Mouse (Mus musculus): ENCODE measurements at regions not wholly inside any gene's neighbourhood (a gene's known extent, or its start where the extent isn't known, plus 50 kb on each side); places are given as distances from the start of the nearest gene placed in this dataset.
A peak's percentile ranks its signal among the peaks of the same experiment; 100 is the strongest.

GRCm38 (mm10) chr1:148924506-148924905 is 1036.6 kb downstream of the Pla2g4a start:
- no peaks in the 10 kb centered on the region for H3K36me3 ChIP-seq (ENCODE audit: control insufficient read depth, insufficient read depth)
- ATAC-seq (ENCODE audit: low read depth), result no peak
- no peaks in the 10 kb centered on the region for H3K4me1 ChIP-seq (ENCODE audit: control insufficient read depth, low read depth, low read length)
- H3K4me2 ChIP-seq (ENCODE audit: low read depth, low read length), result no peak overlapping the region
- H3K4me3 ChIP-seq (ENCODE audit: low read depth, low read length), result no peak overlapping the region
- H3K27me3 ChIP-seq (ENCODE audit: control insufficient read depth, insufficient read depth, low read depth, low read length), result no peaks in the 10 kb centered on the region
- no peak overlapping the region for H3K9ac ChIP-seq (ENCODE audit: low read depth, low read length)
- no peaks in the 10 kb centered on the region for H3K9me3 ChIP-seq (replicated peaks; ENCODE audit: control insufficient read depth, low read length)
- H3K27ac ChIP-seq (ENCODE audit: low read length), result no peak overlapping the region
- 46% methylated on average over 2 of the region's 2 CpGs for WGBS (ENCODE audit: insufficient replicate concordance)

GRCm38 (mm10) chr1:148917062-148917461 is 1044.0 kb downstream of the Pla2g4a start:
- Histone ChIP-seq H3K9ac (ENCODE audit: low read depth, low read length) (no peak overlapping the region), H3K9me3 (replicated peaks; ENCODE audit: control insufficient read depth, low read length) (no peaks in the 10 kb centered on the region), H3K4me2 (ENCODE audit: low read depth, low read length) (no peak overlapping the region), H3K4me3 (ENCODE audit: low read depth, low read length) (no peak overlapping the region), H3K4me1 (ENCODE audit: control insufficient read depth, low read depth, low read length) (no peaks in the 10 kb centered on the region), H3K27ac (ENCODE audit: low read length) (no peak overlapping the region), H3K27me3 (ENCODE audit: control insufficient read depth, insufficient read depth, low read depth, low read length) (no peaks in the 10 kb centered on the region), H3K36me3 (ENCODE audit: control insufficient read depth, insufficient read depth) (no peaks in the 10 kb centered on the region)
- ATAC-seq (ENCODE audit: low read depth), result no peak

GRCm38 (mm10) chr1:148912819-148913218 is 1048.3 kb downstream of the Pla2g4a start:
- WGBS (ENCODE audit: insufficient replicate concordance), result 41% methylated on average over 1 of the region's 1 CpGs
- no peaks in the 10 kb centered on the region for H3K9me3 ChIP-seq (replicated peaks; ENCODE audit: control insufficient read depth, low read length)
- H3K9ac ChIP-seq (ENCODE audit: low read depth, low read length), result no peak overlapping the region
- no peak overlapping the region for H3K27ac ChIP-seq (ENCODE audit: low read length)
- H3K4me1 ChIP-seq (ENCODE audit: control insufficient read depth, low read depth, low read length), result no peaks in the 10 kb centered on the region
- no peak overlapping the region for H3K4me3 ChIP-seq (ENCODE audit: low read depth, low read length)
- no peaks in the 10 kb centered on the region for H3K27me3 ChIP-seq (ENCODE audit: control insufficient read depth, insufficient read depth, low read depth, low read length)
- no peak overlapping the region for H3K4me2 ChIP-seq (ENCODE audit: low read depth, low read length)
- no peaks in the 10 kb centered on the region for H3K36me3 ChIP-seq (ENCODE audit: control insufficient read depth, insufficient read depth)
- ATAC-seq (ENCODE audit: low read depth), result no peak

- no peak overlapping the region for H3K4me3 ChIP-seq (ENCODE audit: low read depth, low read length)
- no peak for ATAC-seq (ENCODE audit: low read depth)
- H3K36me3 ChIP-seq (ENCODE audit: control insufficient read depth, insufficient read depth), result no peaks in the 10 kb centered on the region
- H3K27me3 ChIP-seq (ENCODE audit: control insufficient read depth, insufficient read depth, low read depth, low read length), result no peaks in the 10 kb centered on the region
- H3K4me1 ChIP-seq (ENCODE audit: control insufficient read depth, low read depth, low read length), result no peaks in the 10 kb centered on the region
- H3K27ac ChIP-seq (ENCODE audit: low read length), result no peak overlapping the region
- H3K9ac ChIP-seq (ENCODE audit: low read depth, low read length), result no peak overlapping the region
- no peak overlapping the region for H3K4me2 ChIP-seq (ENCODE audit: low read depth, low read length)
- no peaks in the 10 kb centered on the region for H3K9me3 ChIP-seq (replicated peaks; ENCODE audit: control insufficient read depth, low read length)
Measured at GRCm38 (mm10) chr1:148904067-148904466, 1057.0 kb downstream of the Pla2g4a start.

- peak; percentile 27; the same call in 1 of the 2 replicates for ATAC-seq (ENCODE audit: low read depth)
- no peaks in the 10 kb centered on the region for H3K27me3 ChIP-seq (ENCODE audit: control insufficient read depth, insufficient read depth, low read depth, low read length)
Measured at GRCm38 (mm10) chr1:148903093-148903492, 1058.0 kb downstream of the Pla2g4a start.

GRCm38 (mm10) chr1:148901319-148902033 is 1059.6 kb downstream of the Pla2g4a start:
- no peak overlapping the region for H3K4me3 ChIP-seq (ENCODE audit: low read depth, low read length)
- no peak for ATAC-seq (ENCODE audit: low read depth)
- H3K9ac ChIP-seq (ENCODE audit: low read depth, low read length), result no peak overlapping the region
- H3K27ac ChIP-seq (ENCODE audit: low read length), result no peak overlapping the region
- H3K36me3 ChIP-seq (ENCODE audit: control insufficient read depth, insufficient read depth), result no peaks in the 10 kb centered on the region
- no peak overlapping the region for H3K4me2 ChIP-seq (ENCODE audit: low read depth, low read length)
- H3K9me3 ChIP-seq (replicated peaks; ENCODE audit: control insufficient read depth, low read length), result no peaks in the 10 kb centered on the region
- 56% methylated on average over 2 of the region's 2 CpGs for WGBS (ENCODE audit: insufficient replicate concordance)
- no peaks in the 10 kb centered on the region for H3K27me3 ChIP-seq (ENCODE audit: control insufficient read depth, insufficient read depth, low read depth, low read length)
- no peaks in the 10 kb centered on the region for H3K4me1 ChIP-seq (ENCODE audit: control insufficient read depth, low read depth, low read length)

More at GRCm38 (mm10) chr1:148903093-148903492, 1058.0 kb downstream of the Pla2g4a start:
- H3K27ac ChIP-seq (ENCODE audit: low read length), result no peak overlapping the region
- no peak overlapping the region for H3K9ac ChIP-seq (ENCODE audit: low read depth, low read length)
- no peaks in the 10 kb centered on the region for H3K4me1 ChIP-seq (ENCODE audit: control insufficient read depth, low read depth, low read length)
- no peak overlapping the region for H3K4me2 ChIP-seq (ENCODE audit: low read depth, low read length)
- H3K9me3 ChIP-seq (replicated peaks; ENCODE audit: control insufficient read depth, low read length), result no peaks in the 10 kb centered on the region
- no peaks in the 10 kb centered on the region for H3K36me3 ChIP-seq (ENCODE audit: control insufficient read depth, insufficient read depth)
- no peak overlapping the region for H3K4me3 ChIP-seq (ENCODE audit: low read depth, low read length)

- Histone ChIP-seq H3K4me1 (ENCODE audit: control insufficient read depth, low read depth, low read length) (no peaks in the 10 kb centered on the region), H3K36me3 (ENCODE audit: control insufficient read depth, insufficient read depth) (no peaks in the 10 kb centered on the region), H3K27me3 (ENCODE audit: control insufficient read depth, insufficient read depth, low read depth, low read length) (no peaks in the 10 kb centered on the region), H3K9me3 (replicated peaks; ENCODE audit: control insufficient read depth, low read length) (no peaks in the 10 kb centered on the region), H3K4me2 (ENCODE audit: low read depth, low read length) (no peak overlapping the region), H3K27ac (ENCODE audit: low read length) (no peak overlapping the region), H3K9ac (ENCODE audit: low read depth, low read length) (no peak overlapping the region), H3K4me3 (ENCODE audit: low read depth, low read length) (no peak overlapping the region)
- ATAC-seq (ENCODE audit: low read depth), result no peak
- 61% methylated on average over 1 of the region's 1 CpGs for WGBS (ENCODE audit: insufficient replicate concordance)
Measured at GRCm38 (mm10) chr1:148870788-148871187, 1090.3 kb downstream of the Pla2g4a start.

- no peaks in the 10 kb centered on the region for H3K4me1 ChIP-seq (ENCODE audit: control insufficient read depth, low read depth, low read length)
- H3K27ac ChIP-seq (ENCODE audit: low read length), result no peak overlapping the region
- WGBS (ENCODE audit: insufficient replicate concordance), result 53% methylated on average over 2 of the region's 2 CpGs
- H3K27me3 ChIP-seq (ENCODE audit: control insufficient read depth, insufficient read depth, low read depth, low read length), result no peaks in the 10 kb centered on the region
- ATAC-seq (ENCODE audit: low read depth), result no peak
- no peaks in the 10 kb centered on the region for H3K36me3 ChIP-seq (ENCODE audit: control insufficient read depth, insufficient read depth)
- no peaks in the 10 kb centered on the region for H3K9me3 ChIP-seq (replicated peaks; ENCODE audit: control insufficient read depth, low read length)
- H3K4me2 ChIP-seq (ENCODE audit: low read depth, low read length), result no peak overlapping the region
- no peak overlapping the region for H3K9ac ChIP-seq (ENCODE audit: low read depth, low read length)
- no peak overlapping the region for H3K4me3 ChIP-seq (ENCODE audit: low read depth, low read length)
Measured at GRCm38 (mm10) chr1:148863582-148863981, 1097.5 kb downstream of the Pla2g4a start.

- no peak for ATAC-seq (ENCODE audit: low read depth)
- Histone ChIP-seq H3K4me3 (ENCODE audit: low read depth, low read length) (no peak overlapping the region), H3K9me3 (replicated peaks; ENCODE audit: control insufficient read depth, low read length) (no peaks in the 10 kb centered on the region), H3K9ac (ENCODE audit: low read depth, low read length) (no peak overlapping the region), H3K36me3 (ENCODE audit: control insufficient read depth, insufficient read depth) (no peaks in the 10 kb centered on the region), H3K4me2 (ENCODE audit: low read depth, low read length) (no peak overlapping the region), H3K27ac (ENCODE audit: low read length) (no peak overlapping the region), H3K27me3 (ENCODE audit: control insufficient read depth, insufficient read depth, low read depth, low read length) (no peaks in the 10 kb centered on the region), H3K4me1 (ENCODE audit: control insufficient read depth, low read depth, low read length) (no peaks in the 10 kb centered on the region)
- 58% methylated on average over 1 of the region's 1 CpGs for WGBS (ENCODE audit: insufficient replicate concordance)
Measured at GRCm38 (mm10) chr1:148852990-148853389, 1108.1 kb downstream of the Pla2g4a start.
